Mouse (Mus musculus) megakaryocyte, embryonic 14.5 days (primary cell): ENCODE data around the gene Ltbp3.

Source experiments
- FLI1 ChIP-seq: IDR thresholded peaks from 2 replicates; pipeline ENCODE4 v1.6.1; 2012; ENCODE audit warnings: low read length, inconsistent platforms, mixed read lengths
- GATA1 ChIP-seq: IDR thresholded peaks from 3 replicates; pipeline ENCODE4 v1.6.1; 2012; ENCODE audit warnings: mixed read lengths, low read length, inconsistent platforms, borderline replicate concordance

GRCm38 (mm10) chr19:5786441-5787114 is 45.9 kb downstream of the Ltbp3 start:
- TF ChIP-seq GATA1 (no peak), FLI1 (no peak)
